Mouse (Mus musculus) lung, embryonic 14.5 days (tissue): ENCODE measurements around the gene Arid1b. TPM values are rescaled to one million over a fixed set of nuclear protein-coding genes. Genes with fewer than 3 reads are reported as not detected.
A peak's percentile ranks its signal among the peaks of the same experiment; 100 is the strongest.

Source experiments
- ATAC-seq: fragments of 200-750 bp; cut with Nextera tagmentation; 2 replicates; pipeline ENCODE4 v1.8.0; 2017; ENCODE audit warnings: mild to moderate bottlenecking, moderate TSS enrichment, moderate library complexity; ENCODE audit not compliant: insufficient read depth
- DNase-seq: peaks from one replicate; pipeline ENCODE4 v3.0.0-alpha.2; 2015
- H3K27ac ChIP-seq: fragments of 300-500 bp; sonication (generic); 2 replicates; pipeline ENCODE4 v1.5.1; 2014; ENCODE audit warnings: low read depth, mild to moderate bottlenecking, moderate library complexity
- H3K27me3 ChIP-seq: fragments of 300-500 bp; sonication (generic); 2 replicates; pipeline ENCODE4 v1.6.1; 2014; ENCODE audit warnings: low read length, control low read depth; ENCODE audit not compliant: insufficient read depth
- H3K36me3 ChIP-seq: fragments of 300-500 bp; sonication (generic); 2 replicates; pipeline ENCODE4 v1.6.1; 2014; ENCODE audit warnings: control low read depth; ENCODE audit not compliant: insufficient read depth
- H3K4me1 ChIP-seq: fragments of 300-500 bp; sonication (generic); 2 replicates; pipeline ENCODE4 v1.6.1; 2014; ENCODE audit warnings: antibody characterized with exemption, control low read depth; ENCODE audit not compliant: insufficient read depth
- H3K4me2 ChIP-seq: fragments of 300-500 bp; sonication (generic); 2 replicates; pipeline ENCODE4 v1.6.1; 2014; ENCODE audit warnings: mild to moderate bottlenecking
- H3K4me3 ChIP-seq: fragments of 300-500 bp; sonication (generic); 2 replicates; pipeline ENCODE4 v1.5.1; 2014; ENCODE audit warnings: low read depth, low read length
- H3K9ac ChIP-seq: fragments of 300-500 bp; sonication (generic); 2 replicates; pipeline ENCODE4 v1.6.1; 2014
- H3K9me3 ChIP-seq: fragments of 300-500 bp; sonication (generic); 2 replicates; pipeline ENCODE4 v1.6.1; 2016; ENCODE audit warnings: low read depth, low read length, control low read depth
- CTCF ChIP-seq: IDR thresholded peaks from 2 replicates; pipeline ENCODE4 v1.5.1; 2016; ENCODE audit warnings: antibody characterized with exemption, low read depth
- WGBS: fragments of 180-500 bp; shearing (Covaris S2); extraction: QIAGEN DNeasy Blood & Tissue Kit; methylation state at CpG from one replicate; pipeline ENCODE4 v1.1.7; 2014; 5-methylcytosine and 5-hydroxymethylcytosine counted together
- polyA plus RNA-seq: library from polyadenylated mRNA; unstranded; fragments of >200 nt; fragmentation: Nextera tagmentation; extraction: Ambion mirVana; gene quantifications from 2 replicates; pipeline ENCODE4 v1.2.1, GENCODE M21; 2014

Gene Arid1b
- polyA plus RNA-seq, 1 experiment from 2014 or later, result 17.3 TPM

DNA sequence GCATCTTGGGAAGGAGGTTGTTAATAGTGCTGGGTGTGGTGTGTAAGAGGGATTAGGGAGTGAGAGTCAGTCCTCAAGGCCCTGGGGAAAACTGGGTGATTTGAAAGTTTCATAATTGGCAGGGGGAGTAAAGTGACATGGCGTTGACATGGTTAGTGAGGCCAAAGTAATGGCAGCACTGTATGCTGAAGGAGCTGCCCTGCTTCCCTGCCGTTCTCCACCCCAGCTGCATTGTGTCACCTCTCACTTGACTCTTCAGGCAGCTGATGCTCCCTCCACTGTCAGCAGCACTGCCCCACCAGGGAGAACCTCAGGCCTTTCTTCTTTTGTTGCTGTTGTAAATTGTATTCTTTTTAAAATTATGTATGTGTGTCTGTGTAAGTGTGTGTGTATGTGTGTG, 107.8 kb downstream of the Arid1b start:
- Histone ChIP-seq H3K4me1 (peaks cover 40% of the 10 kb centered on the region), H3K27ac (peak overlapping the region; percentile 48)
- TF ChIP-seq CTCF, result no peak

GRCm38 (mm10) chr17:5105746-5106145, 111.6 kb downstream of the Arid1b start:
- WGBS, result 73% methylated on average over 6 of the region's 6 CpGs
- no peak for TF ChIP-seq CTCF
- Histone ChIP-seq H3K27me3 (no peaks in the 10 kb centered on the region), H3K4me3 (no peak overlapping the region), H3K9me3 (no peaks in the 10 kb centered on the region), H3K9ac (no peak overlapping the region), H3K4me2 (no peak overlapping the region), H3K27ac (no peak overlapping the region), H3K4me1 (peaks cover 38% of the 10 kb centered on the region), H3K36me3 (no peaks in the 10 kb centered on the region)
- DNase-seq, result no peak
- no peak for ATAC-seq

More for the DNA sequence above, 107.8 kb downstream of the Arid1b start:
- H3K9ac ChIP-seq, result no peak overlapping the region
- no peaks in the 10 kb centered on the region for H3K9me3 ChIP-seq
- H3K4me2 ChIP-seq, result no peak overlapping the region
- WGBS, result 9% methylated on average over 2 of the region's 2 CpGs
- H3K36me3 ChIP-seq, result 0 out of 2 replicates have a peak, but pooled peaks cover 5% of the 10 kb centered on the region
- DNase-seq, result peak; percentile 88
- H3K4me3 ChIP-seq, result no peak overlapping the region
- ATAC-seq, result peak; percentile 83
- H3K27me3 ChIP-seq, result no peaks in the 10 kb centered on the region

- H3K27me3 ChIP-seq, result no peaks in the 10 kb centered on the region
- no peak overlapping the region for H3K4me3 ChIP-seq
- no peak overlapping the region for H3K4me2 ChIP-seq
- H3K27ac ChIP-seq, result no peak overlapping the region
- H3K36me3 ChIP-seq, result no peaks in the 10 kb centered on the region
- H3K9me3 ChIP-seq, result no peaks in the 10 kb centered on the region
- peaks cover 33% of the 10 kb centered on the region for H3K4me1 ChIP-seq
- no peak for DNase-seq
- H3K9ac ChIP-seq, result no peak overlapping the region
- ATAC-seq, result no peak
- TF ChIP-seq CTCF, result no peak
- WGBS, result 69% methylated on average over 11 of the region's 11 CpGs
These were observed 112.4 kb downstream of the Arid1b start for GRCm38 (mm10) chr17:5106263-5107195.

DNA sequence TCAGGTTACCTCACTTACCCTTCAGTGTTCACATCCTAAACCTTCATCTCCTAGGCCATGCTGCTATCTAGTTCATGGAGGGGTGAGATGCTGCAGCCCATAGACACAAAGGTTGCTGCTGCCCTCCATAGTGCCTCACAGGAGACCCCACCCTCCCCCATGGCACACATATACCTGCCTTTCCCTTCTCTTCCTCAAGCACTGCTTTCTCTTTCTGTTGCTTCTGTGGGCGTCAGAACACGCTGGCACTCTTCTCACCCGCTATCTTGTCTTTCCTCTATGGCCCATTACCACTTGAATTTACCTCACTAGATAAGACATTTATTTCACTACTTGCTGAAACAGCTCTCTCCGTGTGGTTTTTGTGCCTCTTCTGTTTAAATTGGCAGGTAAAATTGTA, 113.4 kb downstream of the Arid1b start:
- TF ChIP-seq CTCF, result no peak
- Histone ChIP-seq H3K27me3 (no peaks in the 10 kb centered on the region), H3K4me1 (peaks cover 28% of the 10 kb centered on the region), H3K9ac (no peak overlapping the region), H3K4me2 (no peak overlapping the region), H3K4me3 (no peak overlapping the region), H3K36me3 (no peaks in the 10 kb centered on the region), H3K27ac (no peak overlapping the region), H3K9me3 (no peaks in the 10 kb centered on the region)
- ATAC-seq, result no peak
- DNase-seq, result no peak
- 75% methylated on average over 4 of the region's 4 CpGs for WGBS

DNA sequence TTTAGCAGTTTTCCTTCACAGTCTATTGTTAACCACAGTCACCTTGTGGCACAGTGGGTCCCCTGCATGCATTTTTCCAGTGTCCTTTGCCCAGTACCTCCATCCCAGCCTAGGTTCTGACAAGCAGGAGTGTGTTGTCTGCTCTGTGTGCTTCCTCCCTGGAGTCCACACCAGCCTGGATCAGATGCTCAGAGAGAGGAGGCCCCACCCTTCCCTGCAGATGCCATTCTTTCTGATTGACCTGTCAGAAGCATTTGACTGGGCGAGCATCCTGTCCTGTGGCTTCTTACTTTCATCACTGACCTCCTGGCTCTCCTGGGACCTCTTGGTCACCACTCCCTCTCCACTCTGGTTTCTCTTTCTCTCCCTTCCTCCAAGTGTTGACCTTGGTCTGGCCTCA, 113.9 kb downstream of the Arid1b start:
- no peak overlapping the region for H3K4me3 ChIP-seq
- DNase-seq, result no peak
- no peak overlapping the region for H3K4me2 ChIP-seq
- WGBS, result 65% methylated on average over 1 of the region's 1 CpGs
- ATAC-seq, result no peak
- H3K4me1 ChIP-seq, result peaks cover 28% of the 10 kb centered on the region
- H3K9me3 ChIP-seq, result no peaks in the 10 kb centered on the region
- H3K9ac ChIP-seq, result no peak overlapping the region
- H3K36me3 ChIP-seq, result no peaks in the 10 kb centered on the region
- no peak overlapping the region for H3K27ac ChIP-seq
- no peaks in the 10 kb centered on the region for H3K27me3 ChIP-seq
- no peak for TF ChIP-seq CTCF

DNA sequence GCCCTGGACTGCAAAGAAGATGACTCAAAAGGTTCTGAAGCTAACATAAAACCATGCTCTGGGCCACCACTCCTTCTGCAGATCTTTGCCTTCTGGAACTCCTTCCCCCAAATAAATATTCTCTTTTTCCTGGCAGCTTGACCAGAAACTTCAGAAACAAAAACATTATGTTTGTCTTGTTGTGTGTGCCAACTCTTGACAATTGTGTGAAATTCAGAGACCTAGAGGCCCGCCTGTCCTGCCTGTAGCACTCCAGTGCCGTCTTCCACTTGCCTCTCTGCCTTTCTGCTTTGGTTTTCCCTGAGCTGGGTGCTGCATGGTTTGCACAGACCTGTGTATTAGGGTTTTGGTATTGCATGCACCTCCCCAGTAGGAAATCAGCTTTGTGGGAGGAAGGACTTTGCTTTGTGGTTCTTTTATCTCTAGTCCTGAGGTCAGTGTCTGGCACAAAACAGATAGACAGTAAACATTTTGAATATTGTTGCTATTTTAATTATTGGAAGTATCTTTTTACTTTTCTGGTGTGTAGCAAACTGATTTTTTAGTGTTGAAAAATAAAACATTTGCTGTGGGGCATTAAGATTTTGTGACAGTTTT, 114.5 kb downstream of the Arid1b start:
- no peak overlapping the region for H3K9ac ChIP-seq
- no peaks in the 10 kb centered on the region for H3K27me3 ChIP-seq
- H3K4me3 ChIP-seq, result no peak overlapping the region
- DNase-seq (peak; percentile 67), ATAC-seq (no peak)
- no peak overlapping the region for H3K4me2 ChIP-seq
- WGBS, result 29% methylated on average over 2 of the region's 2 CpGs
- H3K27ac ChIP-seq, result no peak overlapping the region
- peaks cover 28% of the 10 kb centered on the region for H3K4me1 ChIP-seq
- no peak for TF ChIP-seq CTCF
- H3K36me3 ChIP-seq, result no peaks in the 10 kb centered on the region
- H3K9me3 ChIP-seq, result no peaks in the 10 kb centered on the region

GRCm38 (mm10) chr17:5109343-5109742, 115.2 kb downstream of the Arid1b start:
- Histone ChIP-seq H3K36me3 (no peaks in the 10 kb centered on the region), H3K27ac (no peak overlapping the region), H3K9me3 (no peaks in the 10 kb centered on the region), H3K9ac (no peak overlapping the region), H3K27me3 (no peaks in the 10 kb centered on the region), H3K4me1 (peaks cover 28% of the 10 kb centered on the region), H3K4me3 (no peak overlapping the region), H3K4me2 (no peak overlapping the region)
- ATAC-seq (no peak), DNase-seq (no peak)
- TF ChIP-seq CTCF, result no peak
- WGBS, result 75% methylated on average over 8 of the region's 8 CpGs
